Mouse (Mus musculus) cerebellum, postnatal 25 days (tissue): ENCODE data around the gene Exoc4.

Source experiments
- DNase-seq, 2 experiments: peaks; one replicate each; pipeline ENCODE4 v3.0.0; 2021; ENCODE audit warnings: mixed read lengths in 2 of 2

Exoc4 gene

DNA sequence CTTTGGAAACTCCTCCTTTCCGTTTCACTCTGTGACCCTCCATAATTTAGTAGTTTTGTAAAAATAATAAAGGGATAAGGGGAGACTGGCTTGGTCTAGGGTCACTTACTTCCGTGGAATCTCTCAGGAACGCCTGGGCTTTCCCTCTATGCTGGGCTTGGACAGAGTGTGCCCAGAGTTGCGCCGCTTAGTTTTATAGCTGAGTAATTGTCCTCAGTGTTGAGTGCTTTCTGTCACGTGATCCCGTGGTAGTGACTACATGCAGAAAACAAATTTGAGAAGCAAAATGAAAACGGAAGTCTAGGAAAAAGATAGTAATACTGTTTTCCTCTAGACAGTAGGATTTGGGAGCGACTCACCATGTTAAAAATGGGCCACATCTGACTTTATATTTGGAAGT lies 235.7 kb downstream of the Exoc4 start:
- no peak for DNase-seq

DNA sequence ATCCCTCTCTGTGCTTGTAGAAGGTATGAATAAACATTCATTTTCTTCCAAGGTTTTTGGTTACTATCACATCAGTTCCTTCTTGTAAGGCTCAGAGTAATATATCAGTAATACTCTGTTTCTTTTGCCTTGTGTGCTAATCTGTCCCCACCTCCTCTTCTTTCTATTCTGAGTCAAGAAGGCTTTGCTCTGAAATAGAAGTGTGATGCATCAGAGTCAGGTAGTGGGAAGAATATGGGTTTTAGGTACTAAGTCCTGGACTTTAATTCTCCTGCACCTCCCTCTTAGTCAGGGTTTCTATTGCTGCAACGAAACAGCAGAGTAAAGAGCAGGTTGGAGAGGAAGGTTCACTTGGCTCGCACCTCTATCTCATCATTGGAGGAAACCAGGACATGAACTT lies 240.9 kb downstream of the Exoc4 start:
- DNase-seq: no peak

DNA sequence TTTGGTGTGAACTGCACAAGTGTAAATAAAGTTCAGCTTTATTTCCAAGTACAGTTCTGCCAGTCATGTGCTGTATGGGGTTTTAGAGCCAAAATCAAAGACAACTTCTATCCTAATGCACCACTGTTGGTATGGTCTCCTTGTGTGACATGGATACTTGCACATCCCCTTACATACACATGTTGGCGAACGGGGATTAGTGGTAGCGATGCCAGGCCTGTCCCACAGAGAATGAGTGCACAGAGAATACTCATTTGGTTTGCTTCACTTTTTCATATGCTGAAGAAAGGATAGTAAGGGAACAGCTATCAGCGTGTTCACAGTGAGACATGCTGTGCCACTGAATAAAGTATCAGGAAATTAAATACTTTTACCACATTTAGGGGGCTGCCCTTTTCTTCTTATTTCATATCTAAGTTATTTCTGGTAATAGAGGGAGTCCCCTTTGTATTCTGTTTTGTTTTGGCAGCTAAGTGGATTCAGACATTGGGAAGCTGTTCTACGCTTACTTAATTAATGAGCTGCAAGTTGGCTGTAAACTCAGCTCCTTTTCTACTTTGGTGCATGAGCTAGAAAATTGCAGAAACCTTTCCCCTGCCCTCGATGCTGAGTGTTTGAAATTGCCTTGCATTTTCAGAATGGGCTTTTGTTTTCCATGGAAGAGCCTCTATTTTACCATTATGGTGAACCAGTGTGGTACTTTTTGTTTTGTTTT lies 247.4 kb downstream of the Exoc4 start:
- no peak for DNase-seq

- no peak for DNase-seq
Observed at GRCm38 (mm10) chr6:33497348-33497747, 248.5 kb downstream of the Exoc4 start.

- no peak for DNase-seq
Observed at GRCm38 (mm10) chr6:33502388-33502787, 253.5 kb downstream of the Exoc4 start.

DNA sequence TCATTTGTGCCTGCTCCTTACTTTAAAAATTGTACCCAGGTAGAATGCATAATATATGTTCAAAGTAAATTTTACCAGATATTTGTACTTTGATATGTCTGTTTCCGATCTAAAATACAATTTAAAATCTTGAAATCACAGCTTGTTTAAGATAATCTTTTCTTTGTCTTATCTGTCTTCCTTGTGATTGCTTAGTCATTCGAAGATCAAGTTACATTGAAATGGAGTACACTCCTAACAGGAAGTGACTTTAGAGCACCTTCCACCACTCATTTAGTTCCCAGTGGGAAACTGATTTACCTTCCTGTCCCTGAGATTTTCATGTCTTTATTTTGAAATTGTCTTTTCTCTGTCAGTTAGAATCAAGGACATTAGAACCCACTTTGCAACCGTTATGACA lies 254.5 kb downstream of the Exoc4 start:
- no peak for DNase-seq

DNA sequence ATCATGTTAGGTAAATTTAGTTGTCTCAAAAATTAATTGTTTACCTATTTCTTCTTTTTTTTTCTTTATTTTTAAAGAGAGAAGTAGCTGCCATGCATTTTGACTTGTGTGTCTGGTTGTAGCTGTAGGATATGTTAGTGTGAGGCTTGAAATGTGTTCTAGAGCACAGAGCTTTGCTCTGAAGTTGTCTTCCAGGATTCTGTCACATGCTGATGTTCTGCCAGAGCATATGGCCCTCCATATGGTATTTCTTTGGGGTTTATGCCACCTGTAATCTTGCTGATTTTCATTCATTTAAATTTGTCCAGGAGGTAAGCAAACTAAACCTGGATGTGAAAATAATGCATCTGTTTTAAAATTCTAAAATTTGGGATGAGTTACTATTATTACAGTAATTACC lies 258.2 kb downstream of the Exoc4 start:
- DNase-seq: peak; percentile 76 to 82

- no peak for DNase-seq
Observed at GRCm38 (mm10) chr6:33515391-33515790, 266.5 kb downstream of the Exoc4 start.

DNA sequence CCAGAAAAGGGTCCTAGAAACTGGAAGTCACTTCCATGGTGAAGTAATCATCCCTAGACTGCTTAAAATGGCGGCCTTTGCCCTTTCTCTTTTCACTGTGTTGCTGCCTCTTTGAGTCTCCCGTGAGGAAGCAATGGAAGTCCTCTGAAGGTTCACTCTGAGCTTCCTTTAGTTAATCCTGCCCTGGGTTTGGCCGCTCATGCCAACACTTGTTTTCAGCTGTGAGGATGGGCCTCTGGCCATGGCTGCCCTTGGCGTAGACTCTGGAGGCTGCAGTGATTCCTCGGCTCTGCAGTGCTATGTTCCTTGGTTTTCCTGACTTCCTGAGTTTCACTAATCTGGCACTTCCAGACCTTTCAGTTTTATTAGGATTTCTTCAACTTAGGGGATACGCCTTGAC lies 267.9 kb downstream of the Exoc4 start:
- peak; percentile 23 to 40 for DNase-seq

- DNase-seq: no peak
Observed at GRCm38 (mm10) chr6:33517890-33518410, 269.1 kb downstream of the Exoc4 start.

- DNase-seq: peak; percentile 41 to 61
Observed at GRCm38 (mm10) chr6:33525695-33526366, 276.9 kb downstream of the Exoc4 start.

- DNase-seq: peak in 1 of 2 experiments; percentile 54
Observed at GRCm38 (mm10) chr6:33540356-33540755, 291.5 kb downstream of the Exoc4 start.

GRCm38 (mm10) chr6:33542712-33543111 lies 293.8 kb downstream of the Exoc4 start:
- no peak for DNase-seq

DNA sequence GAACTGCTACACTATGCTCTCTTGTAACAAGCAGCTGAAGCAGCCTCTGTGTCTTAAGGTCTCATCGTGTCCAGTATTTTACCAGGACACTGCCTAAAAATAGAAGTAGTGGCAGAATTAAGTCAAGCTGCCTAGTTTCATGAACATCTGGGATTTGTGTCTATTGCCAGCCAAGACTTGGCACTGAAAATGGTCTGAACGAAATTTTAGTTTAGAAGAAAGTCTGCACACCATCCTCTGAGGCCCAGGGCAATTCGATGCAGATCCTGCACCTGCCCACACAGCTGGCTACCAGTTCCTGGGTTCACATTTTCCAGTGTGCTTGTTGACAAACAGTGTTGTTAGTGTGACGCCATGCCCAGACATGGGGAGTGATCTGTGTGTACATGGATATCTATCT lies 303.0 kb downstream of the Exoc4 start:
- DNase-seq: no peak

DNA sequence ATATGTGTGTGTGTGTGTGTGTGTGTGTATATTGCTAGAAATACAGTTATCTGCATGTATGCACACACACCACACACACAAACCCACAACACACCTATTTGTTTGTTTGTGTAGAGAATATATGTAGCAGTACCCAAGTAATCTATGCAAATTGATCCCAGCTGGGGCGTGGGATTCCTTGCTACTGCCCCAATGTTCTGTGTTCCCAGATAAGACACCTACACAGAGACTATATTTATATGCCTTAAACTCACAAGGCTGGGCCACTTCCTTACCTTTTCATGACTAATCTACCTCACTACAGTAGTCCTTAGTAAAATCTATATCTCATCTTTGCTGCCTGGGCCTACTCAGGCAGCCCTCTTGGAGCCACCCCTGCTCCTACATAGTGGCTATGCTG lies 312.0 kb downstream of the Exoc4 start:
- no peak for DNase-seq

- peak in 1 of 2 experiments; percentile 58 for DNase-seq
Observed at GRCm38 (mm10) chr6:33561911-33562310, 313.0 kb downstream of the Exoc4 start.

- DNase-seq: no peak
Observed at GRCm38 (mm10) chr6:33575947-33576346, 327.1 kb downstream of the Exoc4 start.

DNA sequence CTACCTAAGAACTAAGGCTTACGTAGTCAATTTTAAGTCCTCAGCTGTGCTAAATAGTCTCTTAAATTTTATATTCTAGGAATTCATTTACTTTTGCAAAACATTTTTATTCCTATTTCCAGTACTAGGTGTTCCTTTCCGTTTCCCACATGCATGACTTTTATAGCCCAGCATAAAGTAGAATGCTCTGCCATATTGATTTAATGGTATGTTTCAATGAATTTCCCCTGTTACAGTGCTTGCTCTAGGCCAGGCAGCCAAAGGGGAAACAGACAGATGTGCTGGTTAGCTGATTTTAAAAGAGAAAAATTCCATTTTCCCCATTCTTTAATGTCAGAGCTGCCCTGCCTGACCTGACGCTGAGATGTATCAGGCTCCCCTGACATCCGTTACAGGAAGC lies 359.6 kb downstream of the Exoc4 start:
- no peak for DNase-seq

DNA sequence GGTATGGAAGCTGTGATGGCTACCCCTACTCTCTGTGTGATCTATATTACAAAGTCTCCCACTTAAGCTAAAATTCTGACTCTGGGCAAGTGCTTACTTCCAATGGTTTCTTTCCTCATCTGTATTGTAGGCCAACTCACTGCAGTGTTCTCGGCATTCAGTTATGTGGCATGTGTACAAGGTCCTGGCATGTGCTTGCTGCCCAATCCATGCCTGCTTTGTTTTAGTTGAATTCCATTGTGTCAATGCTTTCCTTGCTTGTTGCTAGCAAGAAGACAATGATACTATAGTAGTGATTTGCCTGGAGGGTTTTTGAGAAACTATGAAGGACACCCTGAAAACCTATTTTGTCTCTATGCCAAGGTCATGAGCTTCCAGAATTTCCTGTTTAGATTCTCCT lies 365.1 kb downstream of the Exoc4 start:
- DNase-seq: no peak

DNA sequence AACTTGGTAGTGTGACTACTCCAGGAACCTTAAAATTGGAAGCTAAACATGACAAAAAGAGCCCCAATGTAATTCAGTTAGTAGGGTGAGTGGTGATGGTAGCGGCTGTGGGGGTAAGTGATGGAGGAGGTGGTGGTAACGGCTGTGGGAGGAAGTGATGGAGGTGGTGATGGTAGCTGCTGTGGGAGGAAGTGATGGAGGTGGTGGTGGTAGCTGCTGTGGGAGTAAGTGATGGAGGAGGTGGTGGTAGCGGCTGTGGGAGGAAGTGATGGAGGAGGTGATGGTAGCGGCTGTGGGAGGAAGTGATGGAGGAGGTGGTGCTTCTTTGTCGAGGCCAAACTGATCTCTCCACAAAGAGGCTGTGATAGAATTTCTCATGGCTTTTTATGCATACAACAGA lies 369.7 kb downstream of the Exoc4 start:
- DNase-seq: no peak

GRCm38 (mm10) chr6:33620701-33621100 lies 371.8 kb downstream of the Exoc4 start:
- no peak for DNase-seq

- DNase-seq: no peak
Observed at GRCm38 (mm10) chr6:33625931-33626330, 377.0 kb downstream of the Exoc4 start.

DNA sequence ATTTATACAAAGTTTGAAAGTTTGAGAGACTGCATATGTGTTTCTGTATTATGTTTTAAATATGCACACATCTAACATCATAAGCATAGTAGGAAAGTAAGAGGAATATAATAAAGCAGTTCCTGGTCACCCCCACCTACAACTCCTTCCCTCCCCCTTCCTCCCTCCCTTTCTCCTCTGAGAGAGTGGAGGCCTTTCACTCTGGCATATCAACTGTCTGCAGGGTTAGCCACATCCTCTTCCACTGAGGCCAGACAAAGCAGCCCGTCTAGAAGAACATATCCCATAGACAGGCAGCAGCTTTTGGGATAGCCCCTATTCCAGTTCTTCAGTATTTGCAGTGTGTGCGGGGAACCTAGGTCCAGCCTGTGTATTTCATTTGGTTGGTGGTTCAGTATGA lies 382.2 kb downstream of the Exoc4 start:
- DNase-seq: no peak

DNA sequence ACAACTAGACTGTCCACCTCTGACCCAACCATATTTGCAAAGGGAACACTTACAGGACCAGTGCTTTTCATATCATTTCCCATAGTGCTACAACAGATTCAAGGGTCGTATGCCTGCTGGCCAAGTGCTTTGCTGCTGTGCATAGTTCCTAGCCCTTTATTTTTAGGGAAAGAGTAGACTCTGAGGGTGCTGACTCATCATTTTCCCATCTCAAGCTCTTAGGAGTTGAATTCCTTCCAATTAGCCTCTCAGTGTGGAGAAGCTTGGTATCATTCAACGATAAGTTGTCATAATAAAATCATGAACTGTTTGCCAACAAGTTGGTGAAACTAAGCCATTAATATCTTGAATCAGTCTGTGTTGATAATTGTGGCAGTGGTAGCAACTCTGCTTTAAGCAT lies 388.3 kb downstream of the Exoc4 start:
- no peak for DNase-seq
